Mouse (Mus musculus) gastrocnemius, postnatal 36 days (tissue): ENCODE results near the gene Rhot2. TPM values are rescaled to one million over a fixed set of nuclear protein-coding genes. Genes with fewer than 3 reads are reported as not detected.

ENCODE experiments used
- microRNA-seq, 2 experiments: library from miRNA; unstranded; fragments of <30 nt; microRNA quantifications; one replicate each; pipeline ENCODE4 v1.2.0; 2021
- total RNA-seq, 2 experiments: library from RNA; stranded (reverse); gene quantifications; 2 replicates each; pipeline ENCODE4 v1.2.3; 2021

Rhot2 gene
- total RNA-seq, 2 experiments from 2014 or later = 63.4 to 68.4 TPM

Small RNA genes within 50 kb of the gene (microRNA-seq; reads per million reads assigned to microRNA genes)
- 0 reads per million in 2 experiments for gene Mir3082

Other genes starting within 250 kb of the Rhot2 start
- not detected for gene Gng13, start 127.7 kb downstream of the Rhot2 start, total RNA-seq
- under 1 TPM; 0.41 to 0.49 TPM for gene Chtf18, start 117.4 kb downstream of the Rhot2 start, total RNA-seq
- gene Rpusd1, start 117.2 kb downstream of the Rhot2 start, total RNA-seq = 1 to 10 TPM; 2.5 to 3.1 TPM
- not detected for gene Mslnl, start 108.8 kb downstream of the Rhot2 start, total RNA-seq
- gene Msln, start 90.5 kb downstream of the Rhot2 start, total RNA-seq = under 1 TPM in 1 of 2 experiments, not detected in 1; 0.44 TPM
- 10 to 100 TPM; 26.0 to 30.5 TPM for gene Narfl, start 71.1 kb downstream of the Rhot2 start, total RNA-seq
- 10 to 100 TPM in 1 of 2 experiments, 1 to 10 TPM in 1; 8.7 to 10.1 TPM for gene Haghl, start 59.2 kb downstream of the Rhot2 start, total RNA-seq
- not detected for gene Ccdc78, start 58.3 kb downstream of the Rhot2 start, total RNA-seq
- 10 to 100 TPM; 34.8 to 38.9 TPM for gene Fam173a, start 52.0 kb downstream of the Rhot2 start, total RNA-seq
- not detected for gene AC134908.4, start 49.2 kb downstream of the Rhot2 start, total RNA-seq
- 10 to 100 TPM; 48.4 to 50.8 TPM for gene Metrn, start 47.7 kb downstream of the Rhot2 start, total RNA-seq
- gene Fbxl16, start 35.8 kb downstream of the Rhot2 start, total RNA-seq = 1 to 10 TPM; 1.2 to 1.5 TPM
- gene Wdr24, start 21.2 kb downstream of the Rhot2 start, total RNA-seq = 1 to 10 TPM; 8.9 to 9.3 TPM
- gene Jmjd8, start 16.0 kb downstream of the Rhot2 start, total RNA-seq = 10 to 100 TPM; 13.4 to 13.6 TPM
- gene Stub1, start 11.4 kb downstream of the Rhot2 start, total RNA-seq = 10 to 100 TPM; 85.4 to 86.0 TPM
- 10 to 100 TPM; 23.2 to 27.7 TPM for gene Rhbdl1, start 7.6 kb downstream of the Rhot2 start, total RNA-seq
- gene Gm20683, start 3.1 kb downstream of the Rhot2 start, total RNA-seq = 10 to 100 TPM; 18.6 to 19.2 TPM
- 1 to 10 TPM in 1 of 2 experiments, under 1 TPM in 1; 0.39 to 1.6 TPM for gene Wdr90, start 16.6 kb upstream of the Rhot2 start, total RNA-seq
- 100 to 1,000 TPM in 1 of 2 experiments, 10 to 100 TPM in 1; 87.2 to 102 TPM for gene Mcrip2, start 23.9 kb upstream of the Rhot2 start, total RNA-seq
- gene Mettl26, start 30.2 kb upstream of the Rhot2 start, total RNA-seq = 10 to 100 TPM; 28.9 to 32.2 TPM
- under 1 TPM; 0.59 to 0.69 TPM for gene Wfikkn1, start 36.0 kb upstream of the Rhot2 start, total RNA-seq
- 10 to 100 TPM in 1 of 2 experiments, 1 to 10 TPM in 1; 8.5 to 10.8 TPM for gene Rab40c, start 74.9 kb upstream of the Rhot2 start, total RNA-seq
- 10 to 100 TPM; 24.1 to 27.4 TPM for gene Pigq, start 100.1 kb upstream of the Rhot2 start, total RNA-seq
- gene Nhlrc4, start 100.1 kb upstream of the Rhot2 start, total RNA-seq = not detected
- gene A930017K11Rik, start 107.7 kb upstream of the Rhot2 start, total RNA-seq = not detected
- 1 to 10 TPM; 5.4 to 6.5 TPM for gene Capn15, start 140.9 kb upstream of the Rhot2 start, total RNA-seq
- gene Rab11fip3, start 224.7 kb upstream of the Rhot2 start, total RNA-seq = 10 to 100 TPM; 57.9 to 61.5 TPM
- gene Decr2, start 245.5 kb upstream of the Rhot2 start, total RNA-seq = 1 to 10 TPM; 2.3 to 2.8 TPM